Mouse (Mus musculus): Measurements from ENCODE around the gene Slc50a1. TPM values are rescaled to one million over a fixed set of nuclear protein-coding genes. Genes with fewer than 3 reads are reported as not detected.

The Slc50a1 gene
- polyA plus RNA-seq, 1 experiment, result not detected

- peak overlapping the region; percentile 79 for H3K27ac ChIP-seq (ENCODE audit: insufficient read depth, low read depth, low read length)
- TF ChIP-seq CTCF (IDR thresholded peaks at IDR 0.05; ENCODE audit: insufficient read depth, low read depth, low read length), result peak; percentile 76
- 0 out of 2 replicates have a peak, but pooled peaks have one; percentile 7 for TF ChIP-seq POLR2A (IDR thresholded peaks at IDR 0.05; ENCODE audit: insufficient read depth, low read depth, low read length)
- WGBS, result 7% methylated on average over 26 of the region's 26 CpGs
- peaks cover 53% of the 10 kb centered on the region for H3K4me1 ChIP-seq (ENCODE audit: control insufficient read depth, insufficient read depth, low read length)
- H3K4me3 ChIP-seq (ENCODE audit: insufficient read depth, low read depth, low read length), result peak overlapping the region; percentile 35
These were observed 45.0 kb upstream of the Slc50a1 start for GRCm38 (mm10) chr3:89315195-89315929.

DNA sequence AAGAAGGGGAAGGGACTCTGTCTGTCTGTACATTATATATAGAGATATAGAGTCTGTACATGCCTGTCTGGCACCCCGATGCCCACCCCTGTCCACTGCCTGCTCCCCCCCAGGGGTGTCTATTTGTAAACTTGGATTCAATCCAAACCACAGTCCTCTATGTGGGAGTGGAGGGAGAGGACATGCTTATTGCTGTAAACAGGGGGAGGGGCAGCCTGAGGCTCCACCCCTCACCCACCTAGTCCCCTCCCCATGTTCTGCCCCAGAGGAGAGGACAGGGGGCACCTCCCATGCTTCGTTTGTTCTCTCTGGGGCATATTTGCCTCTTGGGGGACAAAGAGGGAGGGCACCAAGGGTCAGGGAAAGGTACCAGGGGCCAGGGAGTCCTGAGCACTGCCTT lies 44.4 kb upstream of the Slc50a1 start:
- peak overlapping the region; percentile 35 for H3K4me3 ChIP-seq (ENCODE audit: insufficient read depth, low read depth, low read length)
- 27% methylated on average over 2 of the region's 2 CpGs for WGBS
- peaks cover 47% of the 10 kb centered on the region for H3K4me1 ChIP-seq (ENCODE audit: control insufficient read depth, insufficient read depth, low read length)
- H3K27ac ChIP-seq (ENCODE audit: insufficient read depth, low read depth, low read length), result peak overlapping the region; percentile 79
- no peak for TF ChIP-seq CTCF (IDR thresholded peaks at IDR 0.05; ENCODE audit: insufficient read depth, low read depth, low read length)

DNA sequence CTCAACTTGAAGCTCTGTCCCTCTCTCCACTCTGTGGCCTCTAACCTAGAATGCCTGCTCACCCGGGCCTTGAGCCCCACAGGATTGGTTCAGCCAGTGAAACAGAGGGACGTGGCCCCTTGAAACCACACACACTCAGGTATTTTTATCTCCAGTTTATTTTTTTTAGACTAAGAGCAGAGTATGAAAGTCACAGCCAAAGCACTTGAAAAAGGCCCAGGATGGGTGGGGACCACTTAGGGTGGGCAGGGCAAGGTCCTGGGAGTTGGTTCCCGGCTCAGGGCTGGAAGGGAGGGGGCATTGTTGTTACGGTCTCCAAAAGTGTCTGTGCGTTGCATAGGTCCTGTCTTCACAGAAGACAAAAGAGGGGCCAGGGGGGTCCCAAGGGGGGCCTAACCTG lies 44.0 kb upstream of the Slc50a1 start:
- TF ChIP-seq CTCF (IDR thresholded peaks at IDR 0.05; ENCODE audit: insufficient read depth, low read depth, low read length), result no peak

GRCm38 (mm10) chr3:89308089-89308488 lies 37.7 kb upstream of the Slc50a1 start:
- Histone ChIP-seq H3K27ac (ENCODE audit: insufficient read depth, low read depth, low read length) (no peak overlapping the region), H3K4me3 (ENCODE audit: insufficient read depth, low read depth, low read length) (no peak overlapping the region), H3K4me1 (ENCODE audit: control insufficient read depth, insufficient read depth, low read length) (peaks cover 10% of the 10 kb centered on the region)
- peak; percentile 72 for TF ChIP-seq CTCF (IDR thresholded peaks at IDR 0.05; ENCODE audit: insufficient read depth, low read depth, low read length)
- no peak for TF ChIP-seq POLR2A (IDR thresholded peaks at IDR 0.05; ENCODE audit: insufficient read depth, low read depth, low read length)
- 4% methylated on average over 9 of the region's 9 CpGs for WGBS

More for the DNA sequence above, 44.0 kb upstream of the Slc50a1 start:
- WGBS, result 77% methylated on average over 5 of the region's 5 CpGs
- no peak overlapping the region for H3K4me3 ChIP-seq (ENCODE audit: insufficient read depth, low read depth, low read length)
- peaks cover 43% of the 10 kb centered on the region for H3K4me1 ChIP-seq (ENCODE audit: control insufficient read depth, insufficient read depth, low read length)
- no peak overlapping the region for H3K27ac ChIP-seq (ENCODE audit: insufficient read depth, low read depth, low read length)

DNA sequence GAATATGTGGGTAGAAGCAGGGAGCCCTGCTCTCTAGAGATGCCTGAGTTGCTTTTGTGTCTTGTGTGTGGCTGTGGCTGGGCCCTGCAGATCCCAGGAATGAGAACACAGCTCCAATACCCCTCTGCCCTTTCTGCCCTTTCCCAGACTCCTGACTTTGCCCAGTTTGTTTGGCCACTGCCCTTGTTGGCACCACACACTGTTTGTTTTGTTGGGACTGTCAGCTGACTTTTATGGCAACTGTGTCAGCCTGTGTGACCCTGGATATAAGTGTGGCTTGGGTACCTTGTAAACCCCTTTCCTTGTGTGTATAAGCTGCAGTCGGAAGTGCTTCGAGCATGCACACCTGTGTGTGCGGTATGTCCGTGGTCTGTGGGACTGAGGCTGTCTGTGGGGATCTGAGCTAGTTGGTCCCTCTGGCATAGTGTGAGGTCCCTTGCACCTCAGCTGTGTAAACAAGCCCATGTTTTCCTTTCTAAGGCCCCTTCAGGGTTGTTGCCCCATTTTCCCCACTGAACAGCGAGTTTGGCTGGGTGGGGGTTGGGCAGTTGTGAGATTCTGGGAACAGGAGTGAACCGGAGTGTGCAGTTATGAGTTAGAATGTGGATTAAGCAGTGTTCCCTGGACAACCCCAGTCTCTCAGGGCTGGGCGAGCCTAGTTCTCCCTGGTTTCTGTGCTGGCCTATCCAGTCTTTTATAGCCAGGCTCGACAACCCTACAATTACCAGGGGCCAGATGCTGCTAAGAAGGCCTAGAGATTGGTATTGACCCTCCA lies 35.4 kb upstream of the Slc50a1 start:
- no peak overlapping the region for H3K27ac ChIP-seq (ENCODE audit: insufficient read depth, low read depth, low read length)
- peaks cover 10% of the 10 kb centered on the region for H3K4me1 ChIP-seq (ENCODE audit: control insufficient read depth, insufficient read depth, low read length)
- no peak for TF ChIP-seq CTCF (IDR thresholded peaks at IDR 0.05; ENCODE audit: insufficient read depth, low read depth, low read length)
- no peak for TF ChIP-seq POLR2A (IDR thresholded peaks at IDR 0.05; ENCODE audit: insufficient read depth, low read depth, low read length)
- H3K4me3 ChIP-seq (ENCODE audit: insufficient read depth, low read depth, low read length), result no peak overlapping the region
- 79% methylated on average over 8 of the region's 8 CpGs for WGBS

DNA sequence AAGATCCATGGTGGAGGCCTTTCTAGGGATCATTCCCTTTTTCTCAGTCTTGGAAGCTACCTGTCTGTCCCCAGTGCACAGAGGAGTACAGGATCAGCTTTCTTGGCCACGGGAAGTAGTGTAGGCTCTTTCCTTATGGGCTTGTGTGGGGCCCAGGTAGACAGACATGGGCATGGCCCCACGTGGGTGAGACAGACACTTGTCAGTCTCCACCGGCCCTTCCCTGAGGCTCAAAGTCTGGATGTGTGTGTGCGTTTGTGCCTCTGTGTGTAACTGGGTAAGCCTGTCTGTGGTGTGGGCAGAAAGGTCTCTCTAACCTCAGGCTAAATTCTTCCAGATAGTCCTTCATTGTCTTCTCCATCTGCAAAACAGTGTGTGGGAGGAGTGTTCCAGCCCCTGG lies 34.7 kb upstream of the Slc50a1 start:
- no peak overlapping the region for H3K4me3 ChIP-seq (ENCODE audit: insufficient read depth, low read depth, low read length)
- 78% methylated on average over 4 of the region's 4 CpGs for WGBS
- no peak for TF ChIP-seq CTCF (IDR thresholded peaks at IDR 0.05; ENCODE audit: insufficient read depth, low read depth, low read length)

GRCm38 (mm10) chr3:89304440-89304839 lies 34.1 kb upstream of the Slc50a1 start:
- 72% methylated on average over 6 of the region's 6 CpGs for WGBS

More for the DNA sequence above, 34.7 kb upstream of the Slc50a1 start:
- Histone ChIP-seq H3K4me1 (ENCODE audit: control insufficient read depth, insufficient read depth, low read length) (peaks cover 10% of the 10 kb centered on the region), H3K27ac (ENCODE audit: insufficient read depth, low read depth, low read length) (no peak overlapping the region)

DNA sequence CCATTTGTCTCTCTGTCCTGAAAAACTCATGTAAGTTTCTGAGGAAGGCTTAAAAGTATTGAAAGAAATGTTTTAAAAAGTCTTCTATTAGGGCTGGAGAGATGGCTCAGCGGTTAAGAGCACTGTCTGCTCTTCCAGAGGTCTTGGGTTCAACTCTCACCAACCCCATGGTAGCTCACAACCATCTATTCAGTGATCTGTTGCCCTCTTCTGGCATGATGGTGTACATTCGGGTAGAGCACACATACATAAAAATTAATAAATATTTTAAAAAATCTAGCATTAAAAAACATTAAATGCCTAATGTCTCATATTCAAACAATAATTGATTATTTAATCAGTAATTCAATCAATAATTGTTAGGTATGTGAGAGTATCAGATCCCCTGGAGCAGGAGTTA lies 30.1 kb upstream of the Slc50a1 start:
- Histone ChIP-seq H3K4me1 (ENCODE audit: control insufficient read depth, insufficient read depth, low read length) (peaks cover 21% of the 10 kb centered on the region), H3K27ac (ENCODE audit: insufficient read depth, low read depth, low read length) (no peak overlapping the region), H3K4me3 (ENCODE audit: insufficient read depth, low read depth, low read length) (no peak overlapping the region)
- 81% methylated on average over 2 of the region's 2 CpGs for WGBS
- TF ChIP-seq POLR2A (IDR thresholded peaks at IDR 0.05; ENCODE audit: insufficient read depth, low read depth, low read length), result no peak
- TF ChIP-seq CTCF (IDR thresholded peaks at IDR 0.05; ENCODE audit: insufficient read depth, low read depth, low read length), result no peak

More at GRCm38 (mm10) chr3:89304440-89304839, 34.1 kb upstream of the Slc50a1 start:
- Histone ChIP-seq H3K4me3 (ENCODE audit: insufficient read depth, low read depth, low read length) (no peak overlapping the region), H3K4me1 (ENCODE audit: control insufficient read depth, insufficient read depth, low read length) (peaks cover 13% of the 10 kb centered on the region), H3K27ac (ENCODE audit: insufficient read depth, low read depth, low read length) (no peak overlapping the region)
- TF ChIP-seq POLR2A (IDR thresholded peaks at IDR 0.05; ENCODE audit: insufficient read depth, low read depth, low read length), result no peak
- TF ChIP-seq CTCF (IDR thresholded peaks at IDR 0.05; ENCODE audit: insufficient read depth, low read depth, low read length), result no peak

DNA sequence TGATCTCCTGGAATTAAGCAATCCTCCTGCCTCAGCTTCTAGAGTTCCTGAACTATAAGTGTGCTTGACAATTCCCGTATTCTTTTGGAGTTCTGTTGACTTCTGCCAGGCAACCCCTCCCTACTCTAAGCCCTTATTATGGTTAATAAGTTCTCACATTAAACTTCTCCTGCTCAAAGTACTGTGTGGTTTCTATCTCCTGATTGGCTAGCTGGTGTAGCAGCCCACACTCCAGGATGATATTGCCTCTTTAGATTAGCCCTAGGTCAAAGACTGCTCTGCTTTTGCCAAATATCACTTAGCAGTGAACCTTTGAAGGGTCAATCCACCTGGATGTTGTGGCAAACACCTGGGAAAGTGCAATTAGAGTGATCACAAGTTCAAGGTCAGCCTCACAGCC lies 29.7 kb upstream of the Slc50a1 start:
- Histone ChIP-seq H3K4me1 (ENCODE audit: control insufficient read depth, insufficient read depth, low read length) (peaks cover 18% of the 10 kb centered on the region), H3K27ac (ENCODE audit: insufficient read depth, low read depth, low read length) (no peak overlapping the region), H3K4me3 (ENCODE audit: insufficient read depth, low read depth, low read length) (no peak overlapping the region)
- TF ChIP-seq CTCF (IDR thresholded peaks at IDR 0.05; ENCODE audit: insufficient read depth, low read depth, low read length) (no peak), POLR2A (IDR thresholded peaks at IDR 0.05; ENCODE audit: insufficient read depth, low read depth, low read length) (no peak)
- WGBS, result 26% methylated on average over 1 of the region's 1 CpGs
